In the genomic region with DNA sequence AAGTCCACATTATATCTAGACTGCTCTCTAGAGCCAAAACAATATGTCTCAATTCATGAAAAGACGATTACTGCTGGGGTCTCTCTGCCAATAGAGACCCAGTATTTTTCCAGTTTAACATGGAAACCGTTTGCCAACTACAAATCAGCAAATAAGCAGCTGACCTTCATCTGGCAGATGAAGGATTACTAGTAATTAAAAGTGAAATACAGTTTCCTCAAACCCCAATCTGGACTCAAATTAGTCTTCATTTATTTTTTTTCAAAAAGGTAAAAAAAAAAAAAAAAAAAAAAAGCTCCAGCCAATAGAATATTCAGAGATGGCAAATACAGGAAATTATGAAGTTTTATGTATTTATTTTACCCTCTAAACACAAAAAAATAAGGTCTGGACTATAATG, we compare ENCODE assay signal across 24 mouse cellular contexts. TPM values are rescaled to one million over a fixed set of nuclear protein-coding genes. Genes with fewer than 3 reads are reported as not detected.
DNase-seq lines count a peak whose midpoint lies in the region; ATAC-seq and TF ChIP-seq lines count a peak whose summit lies in the region.
"Had no signal": no experiment of that assay in that cellular context is flagged by ENCODE, and none has a peak within 500 bp of the region (broad histone marks: within the 10 kb centered on the region; RNA-seq: fewer than 3 reads in every experiment).

No protein-coding gene starts in this region.

- no peak for TF ChIP-seq POLR2A in kidney, adult 2 months (IDR thresholded peaks at IDR 0.05; ENCODE audit: low read depth, low read length)
- no peak for TF ChIP-seq POLR2A in MEL (IDR thresholded peaks at IDR 0.05; ENCODE audit: control insufficient read depth in 1 of 2, insufficient read depth in 1 of 2, low read depth in 1 of 2, low read length in 2 of 2, poor library complexity in 1 of 2)

- H3K4me2 ChIP-seq in kidney, embryonic 15.5 days, result no peak overlapping the region
- H3K4me2 ChIP-seq in kidney, postnatal 0 days (ENCODE audit: low read length), result no peak overlapping the region

- peaks cover 25% of the 10 kb centered on the region for H3K79me2 ChIP-seq in MEL (ENCODE audit: control insufficient read depth, insufficient read depth, low read length, poor library complexity)

- TF ChIP-seq EP300 in MEL (IDR thresholded peaks at IDR 0.05; ENCODE audit: low read depth in 1 of 2, low read length in 2 of 2), result no peak

- no peaks in the 10 kb centered on the region for H3K36me3 ChIP-seq in kidney, embryonic 15.5 days
- H3K36me3 ChIP-seq in kidney, adult 2 months (ENCODE audit: control insufficient read depth, insufficient read depth, low read length), result no peaks in the 10 kb centered on the region
- H3K36me3 ChIP-seq in kidney, postnatal 0 days (ENCODE audit: insufficient read depth, low read length), result no peaks in the 10 kb centered on the region
- H3K36me3 ChIP-seq in ES-E14 (ENCODE audit: control insufficient read depth, insufficient read depth, low read length, poor library complexity, severe bottlenecking), result no peaks in the 10 kb centered on the region
- peaks cover 0 to 9% of the 10 kb centered on the region in 2 experiments; a peak in 3 of 4 replicates for H3K36me3 ChIP-seq in MEL (ENCODE audit: control insufficient read depth in 1 of 2, insufficient read depth in 2 of 2, low read length in 2 of 2)

- H3K9ac ChIP-seq in kidney, embryonic 15.5 days, result no peak overlapping the region
- H3K9ac ChIP-seq in kidney, postnatal 0 days (ENCODE audit: low read depth, low read length), result no peak overlapping the region
- no peak overlapping the region for H3K9ac ChIP-seq in ES-E14 (ENCODE audit: insufficient read depth, low read depth, low read length, poor library complexity, severe bottlenecking)
- H3K9ac ChIP-seq in MEL (ENCODE audit: control insufficient read depth, low read depth, low read length, poor library complexity, severe bottlenecking), result no peak overlapping the region

- no peak for TF ChIP-seq RAD21 in MEL (IDR thresholded peaks at IDR 0.05; ENCODE audit: low read depth, low read length)

- DNase-seq in kidney, adult 2 months, result no peak
- no peak for DNase-seq in kidney, postnatal 0 days (ENCODE audit: low spot score)
- no peak for DNase-seq in kidney, postnatal 10 days
- DNase-seq in ES-E14 (ENCODE audit: low read depth, low spot score), result no peak
- no peak for DNase-seq in MEL (ENCODE audit: low read depth, low spot score)
- DNase-seq in testis, postnatal 14 days (ENCODE audit: low spot score), result no peak
- no peak for DNase-seq in right cerebral cortex, postnatal 14 days
- DNase-seq: adrenal gland, adult 2 months; adrenal gland, adult 8-10 months; adrenal gland, postnatal 10 days; adrenal gland, postnatal 14 days; adrenal gland, postnatal 25 days; adrenal gland, postnatal 36 days; B cell, adult 2 months; cerebellum, adult 11 months; cerebellum, adult 11-12 months; cerebellum, adult 18-20 months; cerebellum, adult 2 months had no signal

- H3K27me3 ChIP-seq in kidney, embryonic 15.5 days, result no peaks in the 10 kb centered on the region
- no peaks in the 10 kb centered on the region for H3K27me3 ChIP-seq in kidney, adult 2 months (replicated peaks; ENCODE audit: control insufficient read depth, insufficient read depth, low read length)
- H3K27me3 ChIP-seq in kidney, postnatal 0 days (ENCODE audit: insufficient read depth, low read length), result no peaks in the 10 kb centered on the region
- no peaks in the 10 kb centered on the region for H3K27me3 ChIP-seq in MEL (ENCODE audit: control insufficient read depth in 1 of 2, insufficient read depth in 2 of 2, low read length in 2 of 2)
- H3K27me3 ChIP-seq: CH12.LX, Patski had no signal

- in situ Hi-C loops in ES-E14 (cut with MboI; ENCODE audit: low sequenced_read_pairs in 2 of 2, unreplicated experiment in 2 of 2), result no loop called here

- no peak for ATAC-seq in kidney, embryonic 15.5 days (replicated peaks; ENCODE audit: low FRiP score)
- ATAC-seq in kidney, postnatal 0 days (replicated peaks; ENCODE audit: low FRiP score, low read depth), result no peak
- ATAC-seq: activated CD4-positive, CD25-positive, alpha-beta regulatory T cell, adult 4 months; CD4-positive, CD25-positive, alpha-beta regulatory T cell, adult 4 months; Patski had no signal

- no peak overlapping the region for H3K4me3 ChIP-seq in kidney, embryonic 15.5 days (replicated peaks)
- no peak overlapping the region for H3K4me3 ChIP-seq in kidney, adult 2 months (ENCODE audit: insufficient read depth, low read depth, low read length)
- no peak overlapping the region for H3K4me3 ChIP-seq in kidney, postnatal 0 days (replicated peaks; ENCODE audit: low read depth, low read length)
- no peak overlapping the region for H3K4me3 ChIP-seq in ES-E14 (ENCODE audit: insufficient read depth in 1 of 2, low read depth in 1 of 2, low read length in 2 of 2, poor library complexity in 1 of 2, severe bottlenecking in 1 of 2)
- H3K4me3 ChIP-seq in MEL (ENCODE audit: control insufficient read depth in 1 of 2, insufficient read depth in 1 of 2, low read depth in 2 of 2, low read length in 2 of 2), result no peak overlapping the region

- H3K4me1 ChIP-seq in kidney, embryonic 15.5 days, result peaks cover 10% of the 10 kb centered on the region
- H3K4me1 ChIP-seq in kidney, adult 2 months (ENCODE audit: control insufficient read depth, insufficient read depth, low read length), result peaks cover 6% of the 10 kb centered on the region
- H3K4me1 ChIP-seq in kidney, postnatal 0 days (replicated peaks; ENCODE audit: insufficient read depth, low read length), result peaks cover 4% of the 10 kb centered on the region; the same call in 1 of the 2 replicates
- H3K4me1 ChIP-seq in ES-E14 (ENCODE audit: control insufficient read depth in 2 of 2, insufficient read depth in 2 of 2, low read length in 2 of 2, poor library complexity in 1 of 2) (peaks cover 3 to 8% of the 10 kb centered on the region in 2 experiments; a peak in 3 of 4 replicates), MEL (ENCODE audit: control insufficient read depth in 1 of 2, insufficient read depth in 2 of 2, low read length in 2 of 2) (peaks cover 1 to 2% of the 10 kb centered on the region in 2 experiments; a peak in 2 of 4 replicates)

- 56% methylated on average over 2 of the region's 2 CpGs for WGBS in kidney, embryonic 15.5 days
- 60% methylated on average over 2 of the region's 2 CpGs for WGBS in kidney, adult 2 months
- whole genome bisulfite sequencing in kidney, postnatal 0 days, result 52% methylated on average over 2 of the region's 2 CpGs

- peak overlapping the region; percentile 42; the same call in 1 of the 2 replicates for H3K27ac ChIP-seq in kidney, embryonic 15.5 days
- H3K27ac ChIP-seq in kidney, adult 2 months (ENCODE audit: insufficient read depth, low read depth, low read length), result no peak overlapping the region
- H3K27ac ChIP-seq in kidney, postnatal 0 days, result peak overlapping the region; percentile 32; the same call in 1 of the 2 replicates
- H3K27ac ChIP-seq in ES-E14 (ENCODE audit: insufficient read depth, low read depth, low read length, poor library complexity, severe bottlenecking), result no peak overlapping the region
- no peak overlapping the region for H3K27ac ChIP-seq in MEL (ENCODE audit: control insufficient read depth, low read depth, low read length)

- H3K9me3 ChIP-seq in kidney, embryonic 15.5 days (replicated peaks), result no peaks in the 10 kb centered on the region
- no peaks in the 10 kb centered on the region for H3K9me3 ChIP-seq in kidney, postnatal 0 days (replicated peaks; ENCODE audit: low read length)
- H3K9me3 ChIP-seq in ES-E14 (ENCODE audit: control insufficient read depth, insufficient read depth, low read depth, low read length), result no peaks in the 10 kb centered on the region
- H3K9me3 ChIP-seq in MEL (replicated peaks; ENCODE audit: insufficient read depth, low read length), result no peaks in the 10 kb centered on the region
- H3K9me3 ChIP-seq: G1E had no signal

- no peak for TF ChIP-seq CTCF in kidney, adult 2 months (conservative IDR thresholded peaks at IDR 0.05; ENCODE audit: insufficient read depth, insufficient read length, low read depth, low read length)
- no peak for TF ChIP-seq CTCF in kidney, postnatal 0 days (IDR thresholded peaks at IDR 0.05; ENCODE audit: low read depth)
- TF ChIP-seq CTCF in MEL (IDR thresholded peaks at IDR 0.05 in 2 of 3, conservative IDR thresholded peaks at IDR 0.05 in 1 of 3; ENCODE audit: control insufficient read depth in 1 of 3, insufficient read depth in 1 of 3, low read depth in 2 of 3, low read length in 3 of 3, poor library complexity in 1 of 3, severe bottlenecking in 1 of 3), result no peak

TF ChIP-seq in ES-E14, 5 proteins besides CTCF, POLR2A, EP300 and RAD21:
- no peak for TF ChIP-seq CHD2 (IDR thresholded peaks at IDR 0.05; ENCODE audit: low read depth, low read length)
- peak; percentile 79 for TF ChIP-seq ZNF384 (IDR thresholded peaks at IDR 0.05; ENCODE audit: low read depth, low read length)
- no peak for TF ChIP-seq MAFK (IDR thresholded peaks at IDR 0.05; ENCODE audit: insufficient read depth, low read depth, low read length)

TF ChIP-seq in MEL, 35 proteins besides CTCF, POLR2A, EP300 and RAD21:
- TF ChIP-seq GATA1 (IDR thresholded peaks at IDR 0.05; ENCODE audit: low read depth, low read length) (no peak), ZNF384 (IDR thresholded peaks at IDR 0.05; ENCODE audit: low read depth, low read length) (peak; percentile 53), KAT2A (conservative IDR thresholded peaks at IDR 0.05; ENCODE audit: low read depth, low read length) (no peak), USF1 (IDR thresholded peaks at IDR 0.05; ENCODE audit: low read depth, low read length) (no peak), SIN3A (IDR thresholded peaks at IDR 0.05; ENCODE audit: low read length) (no peak)
TF ChIP-seq in MEL: peak in this region for 1.

RNA-seq across cellular contexts. Expression of gene Nup153, which starts 2.3 kb away (rescaled TPM):
- 24.9 and 27.8 TPM in 2 replicates for polyA plus RNA-seq in kidney, embryonic 15.5 days (2015; fragmentation: Nextera tagmentation; extraction: Ambion mirVana)
- 38.2 and 42.0 TPM in 2 replicates for polyA plus RNA-seq in kidney, adult 2 months (2012; rRNA removed)
- 15.3 and 17.7 TPM in 2 replicates for polyA plus RNA-seq in kidney, postnatal 0 days (2015; fragmentation: Nextera tagmentation; extraction: Ambion mirVana)
- 125 and 129 TPM in 2 replicates for total RNA-seq in ES-E14 (2012; rRNA removed)
- total RNA-seq in MEL (2012; rRNA removed), result 64.6 and 66.1 TPM in 2 replicates
- 100 to 1,000 TPM in 1 of 2 experiments, 10 to 100 TPM in 1; 82.8 to 221 TPM for polyA plus RNA-seq in MEL (2012; ENCODE audit: insufficient read depth in 1 of 2, insufficient read length in 2 of 2, low read depth in 1 of 2, low replicate concordance in 2 of 2, missing spikeins in 1 of 2)

Comparison
In these comparisons a context has a peak if more than half of its experiments do, and no peak if none do; other contexts are left out.
1. H3K27ac ChIP-seq: peak in kidney, embryonic 15.5 days (single experiment) and kidney, postnatal 0 days (single experiment); none in kidney, adult 2 months (single experiment), ES-E14 (single experiment) and MEL (single experiment).